Mouse (Mus musculus) midbrain, embryonic 15.5 days (tissue): ENCODE results near the gene Ctnnd2. TPM values are rescaled to one million over a fixed set of nuclear protein-coding genes. Genes with fewer than 3 reads are reported as not detected.
A peak's percentile ranks its signal among the peaks of the same experiment; 100 is the strongest.

ENCODE experiments used
- ATAC-seq: fragments of 200-750 bp; cut with Nextera tagmentation; replicated peaks from 2 replicates; pipeline ENCODE4 v1.8.0; 2017; ENCODE audit warnings: moderate TSS enrichment
- H3K27ac ChIP-seq: fragments of 300-500 bp; sonication (generic); 2 replicates; pipeline ENCODE4 v1.5.1; 2015; ENCODE audit warnings: mild to moderate bottlenecking, inconsistent platforms
- H3K27me3 ChIP-seq: fragments of 300-500 bp; sonication (generic); replicated peaks from 2 replicates; pipeline ENCODE4 v1.6.1; 2015; ENCODE audit warnings: inconsistent platforms
- H3K36me3 ChIP-seq: fragments of 300-500 bp; sonication (generic); replicated peaks from 2 replicates; pipeline ENCODE4 v1.6.1; 2015; ENCODE audit warnings: inconsistent platforms
- H3K4me1 ChIP-seq: fragments of 300-500 bp; sonication (generic); 2 replicates; pipeline ENCODE4 v1.6.1; 2015; ENCODE audit warnings: inconsistent platforms
- H3K4me2 ChIP-seq: fragments of 300-500 bp; sonication (generic); 2 replicates; pipeline ENCODE4 v1.6.1; 2015; ENCODE audit warnings: inconsistent platforms, mild to moderate bottlenecking, moderate library complexity
- H3K4me3 ChIP-seq: fragments of 300-500 bp; sonication (generic); 2 replicates; pipeline ENCODE4 v1.5.1; 2015; ENCODE audit warnings: mild to moderate bottlenecking, inconsistent platforms
- H3K9ac ChIP-seq: fragments of 300-500 bp; sonication (generic); 2 replicates; pipeline ENCODE4 v1.6.1; 2015; ENCODE audit warnings: mild to moderate bottlenecking, inconsistent platforms
- H3K9me3 ChIP-seq: fragments of 300-500 bp; sonication (generic); 2 replicates; pipeline ENCODE4 v1.6.1; 2016; ENCODE audit warnings: inconsistent platforms
- WGBS: fragments of 180-500 bp; shearing (Covaris S2); methylation state at CpG from one replicate; pipeline ENCODE4 v1.1.7; 2015; ENCODE audit warnings: mixed read lengths; 5-methylcytosine and 5-hydroxymethylcytosine counted together
- polyA plus RNA-seq: library from polyadenylated mRNA; unstranded; fragments of >200 nt; fragmentation: Nextera tagmentation; extraction: Ambion mirVana; gene quantifications from 2 replicates; pipeline ENCODE4 v1.2.1, GENCODE M21; 2015

The Ctnnd2 gene
- polyA plus RNA-seq, 1 experiment from 2014 or later: 72.2 TPM

- H3K4me1 ChIP-seq: no peaks in the 10 kb centered on the region
- no peak overlapping the region for H3K4me2 ChIP-seq
- no peaks in the 10 kb centered on the region for H3K36me3 ChIP-seq
- peak; percentile 53; the same call in 1 of the 2 replicates for ATAC-seq
- H3K27ac ChIP-seq: 0 out of 2 replicates have a peak overlapping the region, but pooled peaks have one; percentile 16
- H3K9ac ChIP-seq: no peak overlapping the region
- no peak overlapping the region for H3K4me3 ChIP-seq
- WGBS: 53% methylated on average over 14 of the region's 14 CpGs
- no peaks in the 10 kb centered on the region for H3K9me3 ChIP-seq
- H3K27me3 ChIP-seq: no peaks in the 10 kb centered on the region
These were observed 510.1 kb downstream of the Ctnnd2 start for GRCm38 (mm10) chr15:30682360-30683119.

DNA sequence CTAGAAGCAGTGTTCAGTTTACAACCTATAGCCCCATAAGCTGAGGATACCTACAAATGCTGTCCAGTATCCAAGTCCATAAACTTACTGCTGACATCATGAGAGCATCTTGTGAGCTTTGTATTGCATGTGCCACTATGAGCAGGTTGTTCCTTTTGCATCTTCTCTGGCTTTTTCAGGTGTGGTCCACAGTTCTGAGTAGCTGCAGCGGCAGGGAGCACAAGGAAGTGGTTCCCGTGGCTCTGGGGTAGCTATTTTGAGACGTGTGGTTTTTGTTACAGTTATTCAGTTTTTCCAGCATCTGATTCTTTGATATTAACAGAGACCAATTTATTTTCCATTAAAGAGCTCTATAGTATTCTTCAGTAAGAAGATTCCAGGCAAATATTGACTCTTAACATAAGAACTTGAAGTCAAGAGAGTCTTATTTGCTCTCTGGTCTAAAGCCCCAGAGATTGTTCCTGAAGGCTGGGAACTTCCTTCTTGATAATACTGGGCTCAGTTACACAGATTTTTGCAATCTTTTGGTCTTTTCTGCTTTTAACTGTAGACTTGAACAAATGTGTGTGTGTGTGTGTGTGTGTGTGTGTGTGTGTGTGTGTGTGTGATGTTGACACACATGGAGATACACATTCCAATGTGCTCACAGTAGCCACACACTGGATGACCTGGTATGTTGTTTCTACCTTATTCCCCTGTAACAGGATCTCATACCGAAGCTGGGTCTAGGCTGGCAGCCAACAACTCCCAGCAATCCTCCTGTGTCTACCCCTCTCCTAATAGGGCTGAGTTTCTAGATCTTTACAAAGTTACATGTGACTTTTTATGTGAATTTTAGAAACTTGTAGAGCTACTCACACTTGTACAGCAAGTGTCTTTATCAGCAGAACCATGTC lies 514.1 kb downstream of the Ctnnd2 start:
- Histone ChIP-seq H3K36me3 (no peaks in the 10 kb centered on the region), H3K4me3 (no peak overlapping the region), H3K4me2 (no peak overlapping the region), H3K27ac (no peak overlapping the region), H3K4me1 (no peaks in the 10 kb centered on the region), H3K9me3 (no peaks in the 10 kb centered on the region), H3K9ac (no peak overlapping the region), H3K27me3 (no peaks in the 10 kb centered on the region)
- no peak for ATAC-seq
- WGBS: 79% methylated on average over 4 of the region's 4 CpGs

DNA sequence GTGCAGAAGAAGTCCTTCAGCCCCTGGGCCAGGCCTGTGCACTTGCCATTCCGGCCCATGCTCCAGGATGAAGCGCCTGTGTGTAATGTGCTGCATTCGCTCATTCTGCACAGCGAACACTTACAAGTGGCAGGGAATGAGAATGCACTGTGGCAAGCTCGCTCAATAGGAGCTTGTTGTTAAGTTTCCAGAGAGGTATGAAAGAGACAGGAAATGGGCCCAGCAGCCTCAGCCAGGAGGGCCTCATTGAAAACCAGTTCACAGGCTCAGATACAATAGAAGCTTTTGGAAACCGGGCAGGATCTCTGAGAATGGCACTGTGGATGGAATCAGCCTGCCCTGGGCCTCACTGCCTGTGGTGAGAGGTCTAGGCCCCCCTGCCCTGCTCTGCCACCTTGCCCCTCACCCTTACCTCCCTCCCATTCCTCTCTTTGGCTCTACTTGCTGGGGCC lies 521.4 kb downstream of the Ctnnd2 start:
- Histone ChIP-seq H3K4me3 (no peak overlapping the region), H3K9ac (no peak overlapping the region), H3K27ac (peak overlapping the region; percentile 55; the same call in 1 of the 2 replicates), H3K36me3 (no peaks in the 10 kb centered on the region), H3K9me3 (no peaks in the 10 kb centered on the region), H3K4me2 (no peak overlapping the region), H3K4me1 (0 out of 2 replicates have a peak, but pooled peaks cover 7% of the 10 kb centered on the region), H3K27me3 (no peaks in the 10 kb centered on the region)
- WGBS: 15% methylated on average over 6 of the region's 6 CpGs
- peak; percentile 91 for ATAC-seq

- peak overlapping the region; percentile 55; the same call in 1 of the 2 replicates for H3K27ac ChIP-seq
- H3K9me3 ChIP-seq: no peaks in the 10 kb centered on the region
- H3K4me3 ChIP-seq: no peak overlapping the region
- H3K36me3 ChIP-seq: no peaks in the 10 kb centered on the region
- H3K4me2 ChIP-seq: no peak overlapping the region
- 53% methylated on average over 1 of the region's 1 CpGs for WGBS
- no peak overlapping the region for H3K9ac ChIP-seq
- no peaks in the 10 kb centered on the region for H3K27me3 ChIP-seq
- no peak for ATAC-seq
- H3K4me1 ChIP-seq: 0 out of 2 replicates have a peak, but pooled peaks cover 7% of the 10 kb centered on the region
These were observed 521.9 kb downstream of the Ctnnd2 start for GRCm38 (mm10) chr15:30694286-30694685.

DNA sequence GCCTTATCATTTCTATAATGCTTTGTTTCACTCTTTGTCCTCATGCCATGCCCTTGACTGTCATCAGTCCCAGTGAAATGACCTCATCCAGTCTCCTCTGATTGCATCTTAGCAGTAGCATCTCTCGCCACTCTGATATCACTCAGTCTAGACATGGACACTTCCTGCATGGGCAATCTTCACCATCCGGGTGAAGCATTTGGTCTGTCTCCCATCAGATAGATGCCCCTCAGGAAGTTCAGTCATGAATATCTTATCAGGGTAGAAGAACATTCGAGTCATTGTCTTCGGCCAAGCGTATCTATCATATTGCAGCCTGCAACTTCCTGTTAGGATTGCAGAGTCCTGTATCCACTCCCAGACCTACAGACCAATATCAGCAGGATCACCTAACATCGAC lies 523.5 kb downstream of the Ctnnd2 start:
- no peaks in the 10 kb centered on the region for H3K27me3 ChIP-seq
- H3K4me2 ChIP-seq: no peak overlapping the region
- ATAC-seq: no peak
- no peak overlapping the region for H3K27ac ChIP-seq
- no peaks in the 10 kb centered on the region for H3K9me3 ChIP-seq
- no peaks in the 10 kb centered on the region for H3K36me3 ChIP-seq
- 90% methylated on average over 6 of the region's 6 CpGs for WGBS
- no peak overlapping the region for H3K9ac ChIP-seq
- no peak overlapping the region for H3K4me3 ChIP-seq
- 0 out of 2 replicates have a peak, but pooled peaks cover 7% of the 10 kb centered on the region for H3K4me1 ChIP-seq

- Histone ChIP-seq H3K9ac (no peak overlapping the region), H3K27me3 (no peaks in the 10 kb centered on the region), H3K4me2 (no peak overlapping the region), H3K4me1 (0 out of 2 replicates have a peak, but pooled peaks cover 7% of the 10 kb centered on the region), H3K9me3 (no peaks in the 10 kb centered on the region), H3K4me3 (no peak overlapping the region), H3K36me3 (no peaks in the 10 kb centered on the region), H3K27ac (no peak overlapping the region)
- no peak for ATAC-seq
- 76% methylated on average over 5 of the region's 5 CpGs for WGBS
These were observed 525.0 kb downstream of the Ctnnd2 start for GRCm38 (mm10) chr15:30697356-30697755.

DNA sequence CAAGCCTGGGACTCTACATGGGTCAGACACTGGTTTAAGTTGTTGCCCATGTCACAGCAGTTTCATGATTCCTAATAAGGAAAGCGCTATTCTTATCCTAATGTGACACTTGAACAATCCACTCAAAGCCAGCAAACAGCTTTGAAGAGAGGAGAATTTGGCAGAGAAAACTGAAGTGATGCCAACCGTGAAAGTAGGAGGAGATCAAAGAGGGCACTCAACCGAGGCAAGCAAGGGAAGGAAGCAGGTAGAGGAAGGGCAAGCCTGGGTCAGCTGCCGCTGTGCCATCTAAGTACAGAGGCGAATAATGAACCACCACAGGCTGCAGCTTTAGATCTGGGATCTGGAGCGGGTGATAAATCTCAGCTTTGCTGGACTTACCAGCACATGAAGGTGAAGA lies 528.4 kb downstream of the Ctnnd2 start:
- ATAC-seq: no peak
- H3K9ac ChIP-seq: no peak overlapping the region
- no peak overlapping the region for H3K27ac ChIP-seq
- no peaks in the 10 kb centered on the region for H3K27me3 ChIP-seq
- H3K9me3 ChIP-seq: no peaks in the 10 kb centered on the region
- no peaks in the 10 kb centered on the region for H3K36me3 ChIP-seq
- no peak overlapping the region for H3K4me2 ChIP-seq
- 46% methylated on average over 6 of the region's 6 CpGs for WGBS
- H3K4me3 ChIP-seq: no peak overlapping the region
- no peaks in the 10 kb centered on the region for H3K4me1 ChIP-seq

- Histone ChIP-seq H3K4me3 (no peak overlapping the region), H3K36me3 (no peaks in the 10 kb centered on the region), H3K27ac (no peak overlapping the region), H3K27me3 (no peaks in the 10 kb centered on the region), H3K9ac (no peak overlapping the region), H3K9me3 (no peaks in the 10 kb centered on the region), H3K4me2 (no peak overlapping the region), H3K4me1 (no peaks in the 10 kb centered on the region)
- ATAC-seq: no peak
- 89% methylated on average over 5 of the region's 5 CpGs for WGBS
These were observed 529.2 kb downstream of the Ctnnd2 start for GRCm38 (mm10) chr15:30701592-30701991.

DNA sequence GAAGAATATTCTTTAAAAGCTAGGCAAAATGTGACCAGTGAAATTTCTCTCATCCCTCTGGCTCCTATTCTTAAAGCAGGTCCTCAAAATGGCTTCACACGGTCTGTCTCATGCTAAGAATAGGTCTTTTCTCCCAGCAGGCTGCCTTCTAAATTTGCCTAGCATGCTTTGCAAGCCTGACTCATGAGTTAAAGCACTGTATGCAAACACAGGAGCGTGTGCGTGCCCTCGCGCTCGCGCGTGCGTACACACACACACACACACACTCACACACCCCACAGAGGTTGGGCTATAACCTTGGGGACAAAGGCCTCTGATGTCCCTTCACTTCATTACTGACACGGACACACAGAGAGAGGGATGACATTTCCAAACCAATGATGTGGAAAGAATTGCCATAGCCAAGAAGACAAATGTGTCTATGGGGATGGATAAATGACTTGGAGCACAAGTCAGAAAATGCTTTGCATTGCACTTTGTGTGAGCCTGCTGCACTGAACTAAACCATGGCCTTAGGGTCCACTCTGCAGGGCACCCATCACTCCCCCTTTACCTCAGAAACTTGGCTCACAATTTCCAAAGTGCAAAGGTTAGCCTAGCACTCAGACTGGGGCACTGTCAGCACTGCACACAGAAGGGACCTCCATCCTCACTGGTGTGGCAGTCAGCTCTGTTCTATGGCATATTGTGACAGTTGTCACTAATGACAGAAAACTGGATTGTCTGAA lies 536.8 kb downstream of the Ctnnd2 start:
- ATAC-seq: peak; percentile 69; the same call in 1 of the 2 replicates
- H3K9me3 ChIP-seq: no peaks in the 10 kb centered on the region
- no peak overlapping the region for H3K9ac ChIP-seq
- no peak overlapping the region for H3K4me3 ChIP-seq
- no peak overlapping the region for H3K4me2 ChIP-seq
- no peaks in the 10 kb centered on the region for H3K27me3 ChIP-seq
- H3K27ac ChIP-seq: no peak overlapping the region
- 82% methylated on average over 10 of the region's 10 CpGs for WGBS
- H3K36me3 ChIP-seq: no peaks in the 10 kb centered on the region
- H3K4me1 ChIP-seq: no peaks in the 10 kb centered on the region; the same call in 1 of the 2 replicates

- no peak overlapping the region for H3K9ac ChIP-seq
- H3K4me1 ChIP-seq: no peaks in the 10 kb centered on the region; the same call in 1 of the 2 replicates
- H3K27me3 ChIP-seq: no peaks in the 10 kb centered on the region
- ATAC-seq: peak; percentile 55; the same call in 1 of the 2 replicates
- H3K36me3 ChIP-seq: no peaks in the 10 kb centered on the region
- no peaks in the 10 kb centered on the region for H3K9me3 ChIP-seq
- no peak overlapping the region for H3K4me3 ChIP-seq
- WGBS: 74% methylated on average over 2 of the region's 2 CpGs
- no peak overlapping the region for H3K4me2 ChIP-seq
- no peak overlapping the region for H3K27ac ChIP-seq
These were observed 537.3 kb downstream of the Ctnnd2 start for GRCm38 (mm10) chr15:30709754-30710105.

DNA sequence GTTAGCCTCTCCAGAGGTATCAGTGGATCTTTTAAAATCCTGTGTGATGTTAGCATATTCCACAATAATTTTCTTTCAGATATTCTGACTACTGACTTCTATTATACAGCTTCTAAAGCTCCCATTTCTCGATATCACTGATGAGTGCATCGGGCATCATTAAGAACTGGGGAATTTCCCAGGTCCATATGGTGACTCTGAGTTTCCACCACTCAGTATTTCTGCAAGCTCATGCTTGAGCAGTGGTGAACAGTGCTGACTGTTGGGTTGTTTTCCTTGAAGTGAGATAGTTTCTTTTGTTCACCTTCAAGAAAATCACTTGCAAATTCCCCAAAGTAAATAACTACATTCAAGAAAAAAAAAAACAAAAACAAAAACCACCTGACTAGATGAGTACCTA lies 542.4 kb downstream of the Ctnnd2 start:
- no peak overlapping the region for H3K4me2 ChIP-seq
- ATAC-seq: no peak
- H3K27me3 ChIP-seq: no peaks in the 10 kb centered on the region
- H3K4me1 ChIP-seq: no peaks in the 10 kb centered on the region; the same call in 1 of the 2 replicates
- WGBS: 96% methylated on average over 2 of the region's 2 CpGs
- H3K9me3 ChIP-seq: no peaks in the 10 kb centered on the region
- H3K36me3 ChIP-seq: no peaks in the 10 kb centered on the region
- H3K9ac ChIP-seq: no peak overlapping the region
- H3K27ac ChIP-seq: no peak overlapping the region
- H3K4me3 ChIP-seq: no peak overlapping the region

- Histone ChIP-seq H3K4me3 (no peak overlapping the region), H3K4me1 (no peaks in the 10 kb centered on the region), H3K27me3 (no peaks in the 10 kb centered on the region), H3K4me2 (no peak overlapping the region), H3K27ac (no peak overlapping the region), H3K9me3 (no peaks in the 10 kb centered on the region), H3K9ac (no peak overlapping the region), H3K36me3 (no peaks in the 10 kb centered on the region)
- ATAC-seq: no peak
- 88% methylated on average over 3 of the region's 3 CpGs for WGBS
These were observed 546.4 kb downstream of the Ctnnd2 start for GRCm38 (mm10) chr15:30718811-30719210.
